Mouse (Mus musculus) spleen, adult 2 months (tissue): ENCODE results near the gene Akap9.

Source experiments
- CTCF ChIP-seq: fragments of 200-500 bp; IDR thresholded peaks from 2 replicates; pipeline ENCODE4 v1.5.1; 2011; ENCODE audit warnings: mild to moderate bottlenecking, inconsistent platforms; ENCODE audit not compliant: insufficient read depth, insufficient read length, insufficient replicate concordance; ENCODE audit errors: extremely low read depth
- POLR2A ChIP-seq: fragments of 200-500 bp; IDR thresholded peaks from 2 replicates; pipeline ENCODE4 v1.6.1; 2011; ENCODE audit warnings: low read depth, low read length, inconsistent platforms

DNA sequence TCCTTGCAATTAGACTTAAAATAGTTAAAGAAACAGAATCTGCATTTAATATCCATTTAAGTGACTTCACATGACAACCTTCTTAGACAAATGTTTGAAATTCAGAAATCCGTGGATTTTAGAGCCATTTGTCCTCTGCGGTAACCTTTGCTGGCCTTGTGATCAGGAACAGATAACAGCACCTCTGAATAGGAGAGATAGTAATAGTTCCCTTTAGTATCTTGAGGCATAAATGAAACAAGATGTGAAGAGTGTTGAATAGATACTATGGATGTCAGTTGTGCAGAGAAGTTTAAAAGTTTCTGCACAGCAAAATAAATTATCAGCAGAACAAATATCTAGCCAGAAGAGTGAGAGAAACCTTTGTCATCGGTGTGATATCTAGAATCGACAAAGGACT is 50.0 kb downstream of the Akap9 start:
- TF ChIP-seq CTCF (no peak), POLR2A (no peak)
